Comparison of ENCODE assay signal across 26 mouse cellular contexts in genomic region chr10:57549631-57550030, GRCm38 (mm10). TPM values are rescaled to one million over a fixed set of nuclear protein-coding genes. Genes with fewer than 3 reads are reported as not detected.
DNase-seq lines count a peak whose midpoint lies in the region; ATAC-seq and TF ChIP-seq lines count a peak whose summit lies in the region.
"Had no signal": no experiment of that assay in that cellular context is flagged by ENCODE, and none has a peak within 500 bp of the region (broad histone marks: within the 10 kb centered on the region; RNA-seq: fewer than 3 reads in every experiment).

No protein-coding gene starts in this region.

- no peaks in the 10 kb centered on the region for H3K4me1 ChIP-seq in intestine, embryonic 16.5 days (ENCODE audit: control insufficient read depth, insufficient read depth, low read length)
- H3K4me1 ChIP-seq: forebrain, embryonic 10.5 days; heart, embryonic 10.5 days; heart, embryonic 13.5 days; hindbrain, embryonic 15.5 days had no signal

- H3K27ac ChIP-seq in layer of hippocampus, adult 2 months, result no peak overlapping the region
- H3K27ac ChIP-seq in intestine, embryonic 16.5 days (ENCODE audit: low read length), result no peak overlapping the region
- H3K27ac ChIP-seq: forebrain, embryonic 10.5 days; heart, adult 2 months; heart, embryonic 10.5 days; heart, embryonic 13.5 days; hindbrain, embryonic 15.5 days had no signal

- no peaks in the 10 kb centered on the region for H3K9me3 ChIP-seq in intestine, embryonic 16.5 days (ENCODE audit: control insufficient read depth, low read length)
- H3K9me3 ChIP-seq: forebrain, embryonic 10.5 days; heart, embryonic 10.5 days; heart, embryonic 13.5 days; hindbrain, embryonic 15.5 days had no signal

- no peaks in the 10 kb centered on the region for H3K36me3 ChIP-seq in intestine, embryonic 16.5 days (ENCODE audit: control insufficient read depth, insufficient read depth, low read length)
- H3K36me3 ChIP-seq: forebrain, embryonic 10.5 days; heart, embryonic 10.5 days; heart, embryonic 13.5 days; hindbrain, embryonic 15.5 days had no signal

- TF ChIP-seq CTCF in layer of hippocampus, adult 2 months (conservative IDR thresholded peaks at IDR 0.05), result no peak

- WGBS in intestine, embryonic 16.5 days, result 81% methylated on average over 4 of the region's 4 CpGs

- no peak overlapping the region for H3K4me3 ChIP-seq in layer of hippocampus, adult 2 months
- H3K4me3 ChIP-seq in intestine, embryonic 16.5 days (ENCODE audit: low read length), result no peak overlapping the region
- H3K4me3 ChIP-seq: forebrain, embryonic 10.5 days; heart, adult 2 months; heart, embryonic 10.5 days; heart, embryonic 13.5 days; hindbrain, embryonic 15.5 days had no signal

- no peak overlapping the region for H3K9ac ChIP-seq in intestine, embryonic 16.5 days (ENCODE audit: low read depth, low read length)
- H3K9ac ChIP-seq: forebrain, postnatal 0 days; heart, embryonic 13.5 days; hindbrain, embryonic 15.5 days had no signal

- no peak overlapping the region for H3K4me2 ChIP-seq in intestine, embryonic 16.5 days (ENCODE audit: low read depth, low read length)
- H3K4me2 ChIP-seq: heart, embryonic 13.5 days; hindbrain, embryonic 15.5 days had no signal

- ATAC-seq in intestine, embryonic 16.5 days, result no peak
- ATAC-seq: activated CD4-positive, CD25-positive, alpha-beta regulatory T cell, adult 4 months; CD4-positive, CD25-positive, alpha-beta regulatory T cell, adult 4 months; forebrain, embryonic 14.5 days; forebrain, postnatal 0 days had no signal

- DNase-seq in right cerebral cortex, adult 18-20 months, result peak; percentile 33
- DNase-seq in right cerebral cortex, postnatal 25 days, result no peak
- peak; percentile 57 for DNase-seq in layer of hippocampus, adult 11-12 months (ENCODE audit: low spot score)
- peak; percentile 58 to 59 for DNase-seq in layer of hippocampus, adult 2 months (ENCODE audit: low spot score in 2 of 2)
- DNase-seq in layer of hippocampus, adult 9-11 months, result peak; percentile 54
- DNase-seq in kidney, adult 8-10 months, result no peak
- DNase-seq in MN1 (ENCODE audit: low spot score), result no peak
- DNase-seq: adrenal gland, adult 8-10 months; adrenal gland, postnatal 25 days; cerebellum, adult 18-20 months; cerebellum, adult 9-10 months; cerebellum, postnatal 14 days; forebrain, postnatal 0 days; gastrocnemius, postnatal 10 days; gastrocnemius, postnatal 36 days; heart, adult 2 months; heart, postnatal 14 days; heart, postnatal 4 days had no signal

- no peaks in the 10 kb centered on the region for H3K27me3 ChIP-seq in intestine, embryonic 16.5 days (replicated peaks; ENCODE audit: control insufficient read depth, insufficient read depth, low read length)
- H3K27me3 ChIP-seq: heart, embryonic 13.5 days; hindbrain, embryonic 15.5 days had no signal

RNA-seq across cellular contexts. Expression of gene Serinc1, which starts 17.3 kb away (rescaled TPM):
- 100 to 1,000 TPM; 901 to 988 TPM for total RNA-seq in layer of hippocampus, adult 2 months (2021)
- 105 TPM in 2 replicates for polyA plus RNA-seq in intestine, embryonic 16.5 days (2015; fragmentation: Nextera tagmentation; extraction: Ambion mirVana)

Comparison
In these comparisons a context has a peak if more than half of its experiments do, and no peak if none do; other contexts are left out.
1. DNase-seq: peak in right cerebral cortex, adult 18-20 months (single experiment), layer of hippocampus, adult 11-12 months (single experiment), layer of hippocampus, adult 2 months (2 of 2) and layer of hippocampus, adult 9-11 months (single experiment); none in right cerebral cortex, postnatal 25 days (single experiment), kidney, adult 8-10 months (0 of 2) and MN1 (single experiment).